Mouse (Mus musculus): Measurements from ENCODE around the gene Avpr2. TPM values are rescaled to one million over a fixed set of nuclear protein-coding genes. Genes with fewer than 3 reads are reported as not detected.

Gene Avpr2
- polyA plus RNA-seq, 1 experiment, result 35.3 TPM

GRCm38 (mm10) chrX:73914827-73915703 lies 23.2 kb downstream of the Avpr2 start:
- Histone ChIP-seq H3K27me3 (replicated peaks; ENCODE audit: control insufficient read depth, insufficient read depth, low read length) (no peaks in the 10 kb centered on the region), H3K27ac (ENCODE audit: insufficient read depth, low read depth, low read length) (peak overlapping the region; percentile 82), H3K36me3 (ENCODE audit: control insufficient read depth, insufficient read depth, low read length) (no peaks in the 10 kb centered on the region), H3K4me3 (ENCODE audit: insufficient read depth, low read depth, low read length) (peak overlapping the region; percentile 36), H3K4me1 (ENCODE audit: control insufficient read depth, insufficient read depth, low read length) (peaks cover 5% of the 10 kb centered on the region; the same call in 1 of the 2 replicates)
- WGBS, result 9% methylated on average over 31 of the region's 31 CpGs
- no peak for TF ChIP-seq POLR2A (IDR thresholded peaks at IDR 0.05; ENCODE audit: low read depth, low read length)
- peak; percentile 41 for TF ChIP-seq CTCF (conservative IDR thresholded peaks at IDR 0.05; ENCODE audit: insufficient read depth, insufficient read length, low read depth, low read length)
- peak; percentile 98 for DNase-seq

- Histone ChIP-seq H3K36me3 (ENCODE audit: control insufficient read depth, insufficient read depth, low read length) (no peaks in the 10 kb centered on the region), H3K4me1 (ENCODE audit: control insufficient read depth, insufficient read depth, low read length) (peaks cover 5% of the 10 kb centered on the region; the same call in 1 of the 2 replicates), H3K4me3 (ENCODE audit: insufficient read depth, low read depth, low read length) (no peak overlapping the region), H3K27ac (ENCODE audit: insufficient read depth, low read depth, low read length) (no peak overlapping the region), H3K27me3 (replicated peaks; ENCODE audit: control insufficient read depth, insufficient read depth, low read length) (no peaks in the 10 kb centered on the region)
- 84% methylated on average over 8 of the region's 8 CpGs for WGBS
- no peak for DNase-seq
- TF ChIP-seq POLR2A (IDR thresholded peaks at IDR 0.05; ENCODE audit: low read depth, low read length) (no peak), CTCF (conservative IDR thresholded peaks at IDR 0.05; ENCODE audit: insufficient read depth, insufficient read length, low read depth, low read length) (no peak)
Measured at GRCm38 (mm10) chrX:73916945-73917344, 25.0 kb downstream of the Avpr2 start.

GRCm38 (mm10) chrX:73918631-73919030 lies 26.7 kb downstream of the Avpr2 start:
- Histone ChIP-seq H3K27ac (ENCODE audit: insufficient read depth, low read depth, low read length) (no peak overlapping the region), H3K27me3 (replicated peaks; ENCODE audit: control insufficient read depth, insufficient read depth, low read length) (no peaks in the 10 kb centered on the region), H3K36me3 (ENCODE audit: control insufficient read depth, insufficient read depth, low read length) (no peaks in the 10 kb centered on the region), H3K4me1 (ENCODE audit: control insufficient read depth, insufficient read depth, low read length) (peaks cover 8% of the 10 kb centered on the region; the same call in 1 of the 2 replicates), H3K4me3 (ENCODE audit: insufficient read depth, low read depth, low read length) (no peak overlapping the region)
- 72% methylated on average over 5 of the region's 5 CpGs for WGBS
- TF ChIP-seq CTCF (conservative IDR thresholded peaks at IDR 0.05; ENCODE audit: insufficient read depth, insufficient read length, low read depth, low read length) (no peak), POLR2A (IDR thresholded peaks at IDR 0.05; ENCODE audit: low read depth, low read length) (no peak)
- DNase-seq, result no peak

GRCm38 (mm10) chrX:73921285-73921822 lies 29.5 kb downstream of the Avpr2 start:
- no peak for DNase-seq
- Histone ChIP-seq H3K27me3 (replicated peaks; ENCODE audit: control insufficient read depth, insufficient read depth, low read length) (no peaks in the 10 kb centered on the region), H3K27ac (ENCODE audit: insufficient read depth, low read depth, low read length) (peak overlapping the region; percentile 66), H3K36me3 (ENCODE audit: control insufficient read depth, insufficient read depth, low read length) (no peaks in the 10 kb centered on the region), H3K4me3 (ENCODE audit: insufficient read depth, low read depth, low read length) (peak overlapping the region; percentile 84), H3K4me1 (ENCODE audit: control insufficient read depth, insufficient read depth, low read length) (0 out of 2 replicates have a peak, but pooled peaks cover 3% of the 10 kb centered on the region)
- TF ChIP-seq CTCF (conservative IDR thresholded peaks at IDR 0.05; ENCODE audit: insufficient read depth, insufficient read length, low read depth, low read length) (no peak), POLR2A (IDR thresholded peaks at IDR 0.05; ENCODE audit: low read depth, low read length) (no peak)
- WGBS, result under 1% methylated on average over 34 of the region's 34 CpGs

GRCm38 (mm10) chrX:73921823-73922549 lies 30.1 kb downstream of the Avpr2 start, which contains the start of the genes Arhgap4 and Naa10:
Gene Arhgap4, minus strand, starts transcription at chrX:73921870.
Gene Naa10, minus strand, starts transcription at chrX:73921944.
- WGBS, result 1% methylated on average over 43 of the region's 43 CpGs
- peak within 1 kb of the TSS; percentile 66 for H3K27ac ChIP-seq (ENCODE audit: insufficient read depth, low read depth, low read length)
- peak within 1 kb of the TSS; percentile 84 for H3K4me3 ChIP-seq (ENCODE audit: insufficient read depth, low read depth, low read length)
- 0 out of 2 replicates have a peak, but pooled peaks cover 3% of the 10 kb centered on the region for H3K4me1 ChIP-seq (ENCODE audit: control insufficient read depth, insufficient read depth, low read length)
- peak; percentile 93 for DNase-seq
- TF ChIP-seq POLR2A (IDR thresholded peaks at IDR 0.05; ENCODE audit: low read depth, low read length) (no peak), CTCF (conservative IDR thresholded peaks at IDR 0.05; ENCODE audit: insufficient read depth, insufficient read length, low read depth, low read length) (no peak)
- H3K36me3 ChIP-seq (ENCODE audit: control insufficient read depth, insufficient read depth, low read length), result no peaks in the 10 kb centered on the region
- no peaks in the 10 kb centered on the region for H3K27me3 ChIP-seq (replicated peaks; ENCODE audit: control insufficient read depth, insufficient read depth, low read length)

GRCm38 (mm10) chrX:73922550-73922882 lies 30.6 kb downstream of the Avpr2 start:
- H3K4me1 ChIP-seq (ENCODE audit: control insufficient read depth, insufficient read depth, low read length), result 0 out of 2 replicates have a peak, but pooled peaks cover 3% of the 10 kb centered on the region
- TF ChIP-seq POLR2A (IDR thresholded peaks at IDR 0.05; ENCODE audit: low read depth, low read length), result no peak
- TF ChIP-seq CTCF (conservative IDR thresholded peaks at IDR 0.05; ENCODE audit: insufficient read depth, insufficient read length, low read depth, low read length), result no peak
- 82% methylated on average over 7 of the region's 8 CpGs for WGBS
- no peak overlapping the region for H3K27ac ChIP-seq (ENCODE audit: insufficient read depth, low read depth, low read length)
- H3K27me3 ChIP-seq (replicated peaks; ENCODE audit: control insufficient read depth, insufficient read depth, low read length), result no peaks in the 10 kb centered on the region
- H3K4me3 ChIP-seq (ENCODE audit: insufficient read depth, low read depth, low read length), result peak overlapping the region; percentile 84
- no peaks in the 10 kb centered on the region for H3K36me3 ChIP-seq (ENCODE audit: control insufficient read depth, insufficient read depth, low read length)
- no peak for DNase-seq

All from kidney, adult 2 months (tissue).